Mouse (Mus musculus): ENCODE measurements around the gene Nop53.

GRCm38 (mm10) chr7:15894251-15894650 lies 51.6 kb downstream of the Nop53 start:
- no peak for TF ChIP-seq CTCF (IDR thresholded peaks at IDR 0.05; ENCODE audit: low read depth, low read length)
- no peak for TF ChIP-seq GATA1 (IDR thresholded peaks at IDR 0.05; ENCODE audit: borderline replicate concordance, low read length)
- TF ChIP-seq GATA2 (IDR thresholded peaks at IDR 0.05; ENCODE audit: borderline replicate concordance, low read depth, low read length): no peak
- TF ChIP-seq TAL1 (conservative IDR thresholded peaks at IDR 0.05; ENCODE audit: low read depth, low read length): no peak
- no peak for TF ChIP-seq POLR2AphosphoS5 (IDR thresholded peaks at IDR 0.05; ENCODE audit: insufficient replicate concordance, low read depth, low read length)

Data from G1E (cell line).